Mouse (Mus musculus) cerebellum, adult 11-12 months (tissue): Measurements from ENCODE around the gene Hoxa11.

Experiments used
- DNase-seq: peaks from one replicate; pipeline ENCODE4 v3.0.0; 2022

The Hoxa11 gene

GRCm38 (mm10) chr6:52218643-52219215 lies 26.9 kb downstream of the Hoxa11 start:
- no peak for DNase-seq

- DNase-seq = no peak
Measured at GRCm38 (mm10) chr6:52217895-52218642, 27.5 kb downstream of the Hoxa11 start.

GRCm38 (mm10) chr6:52217459-52217768 lies 28.2 kb downstream of the Hoxa11 start:
- DNase-seq = no peak

GRCm38 (mm10) chr6:52216691-52217458 lies 28.7 kb downstream of the Hoxa11 start:
- DNase-seq = no peak

GRCm38 (mm10) chr6:52215771-52216535 lies 29.7 kb downstream of the Hoxa11 start:
- no peak for DNase-seq

- no peak for DNase-seq
Measured at GRCm38 (mm10) chr6:52215070-52215469, 30.5 kb downstream of the Hoxa11 start.

- DNase-seq = no peak
Measured at GRCm38 (mm10) chr6:52214271-52214670, 31.3 kb downstream of the Hoxa11 start.

- DNase-seq = no peak
Measured at GRCm38 (mm10) chr6:52213119-52213986, 32.3 kb downstream of the Hoxa11 start, which contains the start of the genes Hoxa3 and Gm28308. Hoxa3 (minus strand) TSS chr6:52213336. Gm28308 (minus strand) TSS chr6:52213339.

GRCm38 (mm10) chr6:52212556-52213118 lies 33.0 kb downstream of the Hoxa11 start:
- DNase-seq = no peak

GRCm38 (mm10) chr6:52211961-52212360 lies 33.6 kb downstream of the Hoxa11 start:
- DNase-seq = no peak

- peak; percentile 45 for DNase-seq
Measured at GRCm38 (mm10) chr6:52211170-52211935, 34.3 kb downstream of the Hoxa11 start.

- DNase-seq = no peak
Measured at GRCm38 (mm10) chr6:52209685-52210046, 35.9 kb downstream of the Hoxa11 start.

GRCm38 (mm10) chr6:52208868-52209684 lies 36.5 kb downstream of the Hoxa11 start:
- DNase-seq = no peak

GRCm38 (mm10) chr6:52208072-52208867 lies 37.3 kb downstream of the Hoxa11 start, which contains the start of gene Hoxa6:
Hoxa6 (minus strand) TSS chr6:52208722.
- no peak for DNase-seq

- no peak for DNase-seq
Measured at GRCm38 (mm10) chr6:52207684-52207976, 38.0 kb downstream of the Hoxa11 start.

GRCm38 (mm10) chr6:52206882-52207683 lies 38.5 kb downstream of the Hoxa11 start:
- DNase-seq = no peak

- no peak for DNase-seq
Measured at GRCm38 (mm10) chr6:52205638-52206621, 39.7 kb downstream of the Hoxa11 start.
